Mouse (Mus musculus): ENCODE data around the gene Hscb. TPM values are rescaled to one million over a fixed set of nuclear protein-coding genes. Genes with fewer than 3 reads are reported as not detected.

Gene Hscb
- polyA plus RNA-seq, 1 experiment, result 69.7 TPM

- TF ChIP-seq GATA1 (IDR thresholded peaks at IDR 0.05; ENCODE audit: low read length), result no peak
Observed at GRCm38 (mm10) chr5:110841046-110841862, 1.7 kb upstream of the Hscb start.

GRCm38 (mm10) chr5:110840465-110840864 lies 888 bp upstream of the Hscb start:
- TF ChIP-seq GATA1 (IDR thresholded peaks at IDR 0.05; ENCODE audit: low read length), result no peak

- no peak for TF ChIP-seq GATA1 (IDR thresholded peaks at IDR 0.05; ENCODE audit: low read length)
Observed at GRCm38 (mm10) chr5:110839038-110839677, 419 bp downstream of the Hscb start.

GRCm38 (mm10) chr5:110835959-110836358 lies 3.6 kb downstream of the Hscb start:
- TF ChIP-seq GATA1 (IDR thresholded peaks at IDR 0.05; ENCODE audit: low read length), result peak; percentile 82

GRCm38 (mm10) chr5:110831036-110831720 lies 8.4 kb downstream of the Hscb start:
- TF ChIP-seq GATA1 (IDR thresholded peaks at IDR 0.05; ENCODE audit: low read length), result no peak

GRCm38 (mm10) chr5:110827576-110827975 lies 12.0 kb downstream of the Hscb start:
- TF ChIP-seq GATA1 (IDR thresholded peaks at IDR 0.05; ENCODE audit: low read length), result no peak

- TF ChIP-seq GATA1 (IDR thresholded peaks at IDR 0.05; ENCODE audit: low read length), result no peak
Observed at GRCm38 (mm10) chr5:110826781-110827495, 12.6 kb downstream of the Hscb start.

- no peak for TF ChIP-seq GATA1 (IDR thresholded peaks at IDR 0.05; ENCODE audit: low read length)
Observed at GRCm38 (mm10) chr5:110824421-110824820, 15.2 kb downstream of the Hscb start.

- TF ChIP-seq GATA1 (IDR thresholded peaks at IDR 0.05; ENCODE audit: low read length), result no peak
Observed at GRCm38 (mm10) chr5:110809667-110810325, 29.8 kb downstream of the Hscb start, which contains the start of gene Ulk1. TSS of gene Ulk1 (minus strand) at chr5:110810097.

GRCm38 (mm10) chr5:110808821-110809666 lies 30.5 kb downstream of the Hscb start:
- no peak for TF ChIP-seq GATA1 (IDR thresholded peaks at IDR 0.05; ENCODE audit: low read length)

- no peak for TF ChIP-seq GATA1 (IDR thresholded peaks at IDR 0.05; ENCODE audit: low read length)
Observed at GRCm38 (mm10) chr5:110808061-110808631, 31.4 kb downstream of the Hscb start.

GRCm38 (mm10) chr5:110807453-110807852 lies 32.1 kb downstream of the Hscb start:
- TF ChIP-seq GATA1 (IDR thresholded peaks at IDR 0.05; ENCODE audit: low read length), result no peak

- TF ChIP-seq GATA1 (IDR thresholded peaks at IDR 0.05; ENCODE audit: low read length), result no peak
Observed at GRCm38 (mm10) chr5:110806676-110807075, 32.9 kb downstream of the Hscb start.

- no peak for TF ChIP-seq GATA1 (IDR thresholded peaks at IDR 0.05; ENCODE audit: low read length)
Observed at GRCm38 (mm10) chr5:110806154-110806553, 33.4 kb downstream of the Hscb start.

Measured in G1E-ER4 (cell line).